Mouse (Mus musculus) kidney, adult 2 months (tissue): ENCODE data around the gene H2-Eb2.

Experiments used
- CTCF ChIP-seq: fragments of 200-500 bp; conservative IDR thresholded peaks from 2 replicates; pipeline ENCODE4 v1.5.1; 2011; ENCODE audit warnings: low read depth, mild to moderate bottlenecking, control low read depth, low read length, moderate library complexity, mixed read lengths; ENCODE audit not compliant: insufficient read depth, insufficient read length
- POLR2A ChIP-seq: fragments of 200-500 bp; IDR thresholded peaks from one replicate; pipeline ENCODE4 v1.6.1; 2011; ENCODE audit warnings: low read depth, low read length, control low read depth

DNA sequence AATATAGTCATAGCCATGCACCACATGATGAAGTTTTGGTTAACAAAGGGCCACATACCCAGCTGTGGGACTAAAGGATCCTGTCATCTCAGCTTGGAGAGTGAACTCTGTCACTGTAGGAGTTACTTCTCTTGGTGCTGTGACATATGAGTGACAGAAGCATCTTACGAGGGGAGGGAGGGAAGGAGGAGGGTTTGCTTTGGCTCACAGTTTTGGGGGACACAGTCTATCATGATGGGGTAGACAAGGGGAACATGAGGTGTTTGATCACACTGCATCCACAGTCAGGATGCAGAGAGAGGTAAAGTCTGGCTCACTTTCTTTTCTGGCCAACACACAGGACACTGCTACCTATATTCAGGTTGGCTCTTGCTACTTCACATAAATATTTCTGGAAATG is 43.6 kb upstream of the H2-Eb2 start:
- TF ChIP-seq CTCF (no peak), POLR2A (no peak)
